Mouse (Mus musculus) neural tube, embryonic 13.5 days (tissue): ENCODE results near the gene Psmb5. TPM values are rescaled to one million over a fixed set of nuclear protein-coding genes. Genes with fewer than 3 reads are reported as not detected.

Experiments
- ATAC-seq: fragments of 200-750 bp; cut with Nextera tagmentation; 2 replicates; pipeline ENCODE4 v1.8.0; 2017; ENCODE audit warnings: low read depth, mild to moderate bottlenecking, moderate TSS enrichment, moderate library complexity
- H3K27ac ChIP-seq: fragments of 300-500 bp; sonication (generic); replicated peaks from 2 replicates; pipeline ENCODE4 v1.5.1; 2015; ENCODE audit warnings: moderate library complexity, mild to moderate bottlenecking, inconsistent platforms
- H3K27me3 ChIP-seq: fragments of 300-500 bp; sonication (generic); 2 replicates; pipeline ENCODE4 v1.6.1; 2015; ENCODE audit warnings: mild to moderate bottlenecking, inconsistent platforms
- H3K36me3 ChIP-seq: fragments of 300-500 bp; sonication (generic); 2 replicates; pipeline ENCODE4 v1.6.1; 2015; ENCODE audit warnings: mild to moderate bottlenecking, inconsistent platforms
- H3K4me1 ChIP-seq: fragments of 300-500 bp; sonication (generic); replicated peaks from 2 replicates; pipeline ENCODE4 v1.6.1; 2015; ENCODE audit warnings: inconsistent platforms
- H3K4me2 ChIP-seq: fragments of 300-500 bp; sonication (generic); 2 replicates; pipeline ENCODE4 v1.6.1; 2015; ENCODE audit warnings: inconsistent platforms, mild to moderate bottlenecking, moderate library complexity
- H3K4me3 ChIP-seq: fragments of 300-500 bp; sonication (generic); 2 replicates; pipeline ENCODE4 v1.5.1; 2015; ENCODE audit warnings: mild to moderate bottlenecking, inconsistent platforms
- H3K9ac ChIP-seq: fragments of 300-500 bp; sonication (generic); 2 replicates; pipeline ENCODE4 v1.6.1; 2015; ENCODE audit warnings: moderate library complexity, mild to moderate bottlenecking, inconsistent platforms
- H3K9me3 ChIP-seq: fragments of 300-500 bp; sonication (generic); 2 replicates; pipeline ENCODE4 v1.6.1; 2016; ENCODE audit warnings: inconsistent platforms
- WGBS: fragments of 180-500 bp; shearing (Covaris S2); methylation state at CpG from one replicate; pipeline ENCODE4 v1.1.7; 2015; 5-methylcytosine and 5-hydroxymethylcytosine counted together
- polyA plus RNA-seq: library from polyadenylated mRNA; unstranded; fragments of >200 nt; fragmentation: Nextera tagmentation; extraction: Ambion mirVana; gene quantifications from 2 replicates; pipeline ENCODE4 v1.2.1, GENCODE M21; 2015

The Psmb5 gene
- 466 and 501 TPM in 2 replicates for polyA plus RNA-seq

GRCm38 (mm10) chr14:54617897-54618365, at the start of gene Psmb5:
Gene Psmb5 (minus strand): TSS chr14:54618022.
- Histone ChIP-seq H3K36me3 (peaks cover 26% of the 10 kb centered on the region), H3K27ac (peak within 1 kb of the TSS; percentile 88), H3K9me3 (no peaks in the 10 kb centered on the region), H3K27me3 (no peaks in the 10 kb centered on the region), H3K4me1 (peaks cover 24% of the 10 kb centered on the region), H3K4me3 (peak within 1 kb of the TSS; percentile 83), H3K9ac (peak within 1 kb of the TSS; percentile 97), H3K4me2 (peak within 1 kb of the TSS; percentile 84)
- WGBS = under 1% methylated on average over 25 of the region's 25 CpGs
- peak; percentile 90 for ATAC-seq

- Histone ChIP-seq H3K9ac (no peak overlapping the region), H3K36me3 (peaks cover 97% of the 10 kb centered on the region), H3K4me3 (no peak overlapping the region), H3K27ac (no peak overlapping the region), H3K27me3 (no peaks in the 10 kb centered on the region), H3K4me1 (no peaks in the 10 kb centered on the region), H3K4me2 (no peak overlapping the region), H3K9me3 (no peaks in the 10 kb centered on the region)
- 91% methylated on average over 10 of the region's 10 CpGs for WGBS
- ATAC-seq = no peak
Measured at GRCm38 (mm10) chr14:54664477-54665222, 46.8 kb upstream of the Psmb5 start.

GRCm38 (mm10) chr14:54660009-54660408, 42.2 kb upstream of the Psmb5 start:
- H3K27me3 ChIP-seq = no peaks in the 10 kb centered on the region
- no peak for ATAC-seq
- H3K4me2 ChIP-seq = no peak overlapping the region
- H3K4me1 ChIP-seq = no peaks in the 10 kb centered on the region
- no peak overlapping the region for H3K27ac ChIP-seq
- H3K36me3 ChIP-seq = peaks cover 99% of the 10 kb centered on the region
- no peak overlapping the region for H3K9ac ChIP-seq
- H3K9me3 ChIP-seq = no peaks in the 10 kb centered on the region
- no peak overlapping the region for H3K4me3 ChIP-seq
- 93% methylated on average over 2 of the region's 2 CpGs for WGBS

- Histone ChIP-seq H3K36me3 (peaks cover 66% of the 10 kb centered on the region), H3K4me2 (peak overlapping the region; percentile 80), H3K4me3 (peak overlapping the region; percentile 69), H3K27me3 (no peaks in the 10 kb centered on the region), H3K27ac (peak overlapping the region; percentile 92), H3K9me3 (no peaks in the 10 kb centered on the region), H3K4me1 (peaks cover 48% of the 10 kb centered on the region), H3K9ac (peak overlapping the region; percentile 92)
- peak; percentile 85 for ATAC-seq
- under 1% methylated on average over 12 of the region's 12 CpGs for WGBS
Measured at GRCm38 (mm10) chr14:54653496-54653895, 35.7 kb upstream of the Psmb5 start.

GRCm38 (mm10) chr14:54652787-54653186, 35.0 kb upstream of the Psmb5 start:
- H3K4me1 ChIP-seq = peaks cover 55% of the 10 kb centered on the region
- H3K27ac ChIP-seq = peak overlapping the region; percentile 92
- H3K9me3 ChIP-seq = no peaks in the 10 kb centered on the region
- 1% methylated on average over 7 of the region's 7 CpGs for WGBS
- H3K27me3 ChIP-seq = no peaks in the 10 kb centered on the region
- peak overlapping the region; percentile 92 for H3K9ac ChIP-seq
- peaks cover 66% of the 10 kb centered on the region for H3K36me3 ChIP-seq
- H3K4me3 ChIP-seq = peak overlapping the region; percentile 69
- ATAC-seq = peak; percentile 16
- H3K4me2 ChIP-seq = peak overlapping the region; percentile 80

GRCm38 (mm10) chr14:54651556-54651955, 33.7 kb upstream of the Psmb5 start:
- Histone ChIP-seq H3K4me2 (peak overlapping the region; percentile 80), H3K27ac (peak overlapping the region; percentile 46), H3K4me3 (peak overlapping the region; percentile 69), H3K9me3 (no peaks in the 10 kb centered on the region), H3K27me3 (no peaks in the 10 kb centered on the region), H3K4me1 (peaks cover 57% of the 10 kb centered on the region), H3K36me3 (peaks cover 66% of the 10 kb centered on the region), H3K9ac (peak overlapping the region; percentile 92)
- 81% methylated on average over 4 of the region's 4 CpGs for WGBS
- ATAC-seq = 0 out of 2 replicates have a peak, but pooled peaks have one; percentile 13

GRCm38 (mm10) chr14:54650621-54651454, 33.0 kb upstream of the Psmb5 start:
- 69% methylated on average over 23 of the region's 23 CpGs for WGBS
- H3K4me2 ChIP-seq = peak overlapping the region; percentile 80
- peaks cover 57% of the 10 kb centered on the region for H3K4me1 ChIP-seq
- H3K36me3 ChIP-seq = peaks cover 66% of the 10 kb centered on the region
- peak overlapping the region; percentile 46 for H3K27ac ChIP-seq
- peak; percentile 30 for ATAC-seq
- no peaks in the 10 kb centered on the region for H3K9me3 ChIP-seq
- H3K9ac ChIP-seq = no peak overlapping the region
- peak overlapping the region; percentile 69 for H3K4me3 ChIP-seq
- H3K27me3 ChIP-seq = no peaks in the 10 kb centered on the region

GRCm38 (mm10) chr14:54647900-54648299, 30.1 kb upstream of the Psmb5 start:
- no peak for ATAC-seq
- H3K4me1 ChIP-seq = peaks cover 49% of the 10 kb centered on the region

GRCm38 (mm10) chr14:54646898-54647636, 29.2 kb upstream of the Psmb5 start:
- Histone ChIP-seq H3K4me2 (no peak overlapping the region), H3K9me3 (no peaks in the 10 kb centered on the region), H3K4me3 (no peak overlapping the region), H3K36me3 (peaks cover 95% of the 10 kb centered on the region), H3K27me3 (no peaks in the 10 kb centered on the region), H3K27ac (no peak overlapping the region), H3K4me1 (peaks cover 43% of the 10 kb centered on the region), H3K9ac (no peak overlapping the region)
- ATAC-seq = no peak
- WGBS = 91% methylated on average over 8 of the region's 8 CpGs

More at GRCm38 (mm10) chr14:54647900-54648299, 30.1 kb upstream of the Psmb5 start:
- Histone ChIP-seq H3K4me2 (no peak overlapping the region), H3K27ac (no peak overlapping the region), H3K27me3 (no peaks in the 10 kb centered on the region), H3K4me3 (no peak overlapping the region), H3K9me3 (no peaks in the 10 kb centered on the region), H3K36me3 (peaks cover 87% of the 10 kb centered on the region), H3K9ac (no peak overlapping the region)
- 81% methylated on average over 4 of the region's 4 CpGs for WGBS

GRCm38 (mm10) chr14:54646455-54646854, 28.6 kb upstream of the Psmb5 start:
- H3K27ac ChIP-seq = no peak overlapping the region
- ATAC-seq = no peak
- H3K4me2 ChIP-seq = no peak overlapping the region
- H3K4me1 ChIP-seq = peaks cover 38% of the 10 kb centered on the region
- no peak overlapping the region for H3K9ac ChIP-seq
- H3K27me3 ChIP-seq = no peaks in the 10 kb centered on the region
- WGBS = 94% methylated on average over 17 of the region's 17 CpGs
- H3K36me3 ChIP-seq = peaks cover 91% of the 10 kb centered on the region
- no peaks in the 10 kb centered on the region for H3K9me3 ChIP-seq
- H3K4me3 ChIP-seq = no peak overlapping the region

GRCm38 (mm10) chr14:54644294-54644693, 26.5 kb upstream of the Psmb5 start:
- Histone ChIP-seq H3K27ac (no peak overlapping the region), H3K4me2 (no peak overlapping the region), H3K27me3 (no peaks in the 10 kb centered on the region), H3K9me3 (no peaks in the 10 kb centered on the region), H3K4me1 (peaks cover 32% of the 10 kb centered on the region), H3K36me3 (peaks cover 71% of the 10 kb centered on the region), H3K9ac (no peak overlapping the region), H3K4me3 (no peak overlapping the region)
- 96% methylated on average over 9 of the region's 9 CpGs for WGBS
- no peak for ATAC-seq
